Mouse (Mus musculus) thymus, postnatal 25 days (tissue): ENCODE data around the gene Commd1.

ENCODE experiments used
- DNase-seq: peaks from one replicate; pipeline ENCODE4 v3.0.0; 2022

The Commd1 gene

DNA sequence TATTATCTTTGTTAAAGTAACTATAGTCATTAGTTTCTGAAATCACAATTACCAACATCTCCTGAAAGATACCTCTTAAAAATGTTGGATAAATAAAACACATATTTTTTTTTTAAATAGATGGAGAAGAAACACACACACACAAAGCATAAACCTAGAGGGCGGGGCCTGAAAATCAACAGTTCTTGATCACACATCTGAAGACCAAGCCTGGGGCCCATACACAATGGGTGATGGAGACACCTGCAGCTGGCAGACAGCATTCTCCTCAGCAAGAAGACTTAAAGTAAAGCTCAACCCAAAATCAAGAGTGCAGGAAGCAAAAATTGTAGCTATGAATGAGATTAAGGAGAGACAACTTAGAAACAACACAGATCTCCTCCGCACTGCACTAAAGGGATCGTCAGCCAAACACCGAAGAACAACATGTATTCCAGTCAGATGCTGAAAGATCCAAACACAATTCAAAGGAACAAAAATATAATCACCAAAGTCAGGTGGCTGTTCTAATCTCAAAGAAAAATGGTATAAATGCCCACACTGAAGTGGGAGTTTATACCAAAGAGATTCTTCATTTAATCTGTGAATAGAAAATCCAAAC lies 44.4 kb downstream of the Commd1 start:
- DNase-seq, result peak; percentile 64

DNA sequence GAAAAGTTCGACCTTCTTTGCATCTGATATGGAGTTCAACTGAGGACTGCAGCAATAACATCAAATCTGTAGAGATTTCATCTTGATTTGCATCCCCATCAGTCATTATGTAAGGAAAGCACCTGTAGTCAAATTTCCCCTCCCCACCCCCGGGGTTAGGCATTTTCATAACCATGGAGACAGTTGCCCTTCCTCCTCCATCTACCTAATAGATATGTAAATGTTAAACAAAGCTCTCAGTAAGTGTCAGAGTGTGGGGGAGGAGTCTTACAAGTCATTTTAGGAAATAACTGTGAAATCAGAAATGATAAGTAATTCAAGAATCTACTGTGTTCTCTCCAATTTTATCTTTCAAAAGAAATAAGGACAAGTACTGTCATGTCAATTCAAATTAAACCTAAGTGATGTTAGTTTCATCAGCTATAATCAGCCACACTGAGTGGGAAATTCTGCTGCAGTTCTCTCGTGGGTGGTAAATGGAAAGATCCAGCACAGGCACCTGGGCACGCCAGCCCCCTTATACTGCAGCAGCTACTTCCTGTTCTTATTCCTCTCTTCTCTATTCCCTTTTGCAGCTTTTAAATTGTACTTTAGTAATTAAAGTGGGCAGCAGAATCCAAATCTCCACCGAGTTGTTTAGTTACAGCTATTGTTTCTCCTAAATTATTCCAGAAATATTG lies 45.6 kb downstream of the Commd1 start:
- DNase-seq, result peak; percentile 47

DNA sequence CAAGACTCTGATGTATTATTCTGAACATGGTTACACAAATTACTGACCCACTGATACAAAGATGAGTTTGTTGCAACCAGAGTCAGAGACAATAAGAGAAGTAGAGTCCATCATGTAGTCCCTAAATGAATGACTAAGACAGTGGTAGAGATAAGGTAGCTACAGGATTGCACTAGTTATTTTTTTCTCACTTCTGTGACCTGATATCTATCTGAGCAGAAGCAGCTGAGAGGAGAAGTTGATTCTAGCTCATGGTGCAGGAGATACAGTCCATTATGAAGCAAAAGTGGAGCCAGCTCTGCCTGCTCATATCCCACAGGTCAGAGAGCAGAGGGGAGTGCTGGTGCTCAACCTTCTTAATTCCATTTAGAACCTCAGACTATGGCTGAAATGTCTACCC lies 50.0 kb downstream of the Commd1 start:
- no peak for DNase-seq

DNA sequence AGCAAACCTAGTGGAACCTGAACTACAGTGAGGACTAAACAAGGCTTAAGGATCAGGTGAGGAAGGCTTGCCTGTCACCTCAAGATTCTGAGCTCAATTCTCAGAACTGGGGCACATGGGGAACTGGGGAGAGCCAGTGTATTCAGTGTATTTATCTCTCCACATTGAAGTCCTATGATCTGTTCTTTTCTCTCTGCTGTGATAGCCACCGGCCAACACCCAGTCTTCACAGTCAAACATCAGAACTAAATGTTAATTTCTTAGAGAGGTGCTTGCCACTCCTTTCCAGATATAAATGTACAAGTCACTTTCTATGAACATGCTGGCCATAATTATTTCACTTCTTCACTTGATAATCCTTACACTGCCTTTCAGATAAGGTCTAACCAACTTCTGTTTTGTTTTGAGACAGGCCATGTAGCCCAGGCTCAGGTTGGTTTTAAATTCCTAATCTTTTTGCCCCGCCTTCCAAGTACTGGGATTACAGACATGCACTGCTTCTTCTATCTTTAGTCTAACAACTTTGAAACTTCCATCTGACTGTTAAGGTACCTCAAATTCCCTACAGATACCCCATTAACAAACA lies 50.8 kb downstream of the Commd1 start:
- no peak for DNase-seq

DNA sequence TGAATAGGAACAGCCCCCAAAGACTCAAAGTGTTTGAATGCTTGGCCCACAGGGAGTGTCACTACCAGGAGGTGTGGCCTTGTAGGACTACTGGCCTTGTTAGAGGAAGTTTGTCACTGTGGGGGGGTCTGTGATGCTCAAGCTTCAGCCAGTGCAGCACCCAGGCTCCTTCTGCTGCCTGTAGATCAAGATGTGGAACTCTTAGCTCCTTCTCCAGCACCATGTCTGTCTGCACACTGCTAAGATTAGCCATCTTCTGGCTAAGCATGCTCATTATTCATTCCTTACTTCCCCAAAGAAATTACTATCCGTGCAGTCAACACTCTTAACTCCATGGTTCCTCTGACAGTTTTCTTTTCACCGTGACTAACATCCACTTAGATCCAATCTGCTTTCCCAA lies 52.1 kb downstream of the Commd1 start:
- no peak for DNase-seq

DNA sequence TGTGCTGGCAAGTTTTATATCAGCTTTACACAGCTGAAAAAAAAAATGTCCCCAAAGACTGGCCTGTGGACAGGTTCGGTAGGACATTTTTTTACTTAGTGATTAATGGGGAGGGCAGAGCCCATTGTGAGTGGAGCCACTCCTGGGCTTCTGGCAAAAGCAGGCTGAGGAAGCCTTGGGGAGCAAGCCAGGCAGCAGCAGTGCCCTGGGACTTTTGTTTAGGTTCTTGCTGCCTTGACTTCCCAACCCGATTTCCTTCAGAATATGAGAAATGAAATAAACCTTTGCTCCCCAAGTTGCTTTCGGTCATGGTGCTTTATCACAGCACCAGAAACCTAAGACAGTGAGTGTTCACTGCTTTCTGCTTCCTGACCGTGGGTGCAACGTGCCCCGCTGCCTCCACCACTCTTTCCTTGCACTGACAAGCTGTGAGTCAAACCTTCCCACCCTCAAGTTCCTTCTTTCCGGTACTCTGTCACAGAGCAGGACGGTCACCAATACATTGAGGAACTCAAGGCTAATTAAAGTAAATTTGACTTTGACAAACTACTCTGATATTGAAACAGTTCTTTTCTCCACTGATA lies 53.5 kb downstream of the Commd1 start:
- peak; percentile 28 for DNase-seq

DNA sequence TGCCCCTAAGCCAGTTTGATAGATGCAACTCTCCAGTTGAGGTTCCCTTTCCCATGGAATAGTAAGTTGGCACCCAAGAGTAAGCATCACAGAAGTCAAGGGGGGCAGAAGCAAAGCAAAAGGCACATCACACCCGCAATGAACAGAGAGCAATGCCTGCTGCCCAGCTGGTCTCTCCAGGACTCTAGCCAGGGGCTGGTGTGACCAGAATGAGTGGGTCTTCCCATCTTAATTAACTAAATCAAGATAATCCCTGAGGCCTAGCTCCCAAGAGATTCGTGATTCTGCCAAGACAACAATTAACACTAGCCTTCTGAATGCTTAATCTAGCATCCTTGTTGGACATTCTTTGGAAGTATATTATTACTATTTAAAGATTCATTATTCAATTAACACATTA lies 58.6 kb downstream of the Commd1 start:
- DNase-seq, result no peak

DNA sequence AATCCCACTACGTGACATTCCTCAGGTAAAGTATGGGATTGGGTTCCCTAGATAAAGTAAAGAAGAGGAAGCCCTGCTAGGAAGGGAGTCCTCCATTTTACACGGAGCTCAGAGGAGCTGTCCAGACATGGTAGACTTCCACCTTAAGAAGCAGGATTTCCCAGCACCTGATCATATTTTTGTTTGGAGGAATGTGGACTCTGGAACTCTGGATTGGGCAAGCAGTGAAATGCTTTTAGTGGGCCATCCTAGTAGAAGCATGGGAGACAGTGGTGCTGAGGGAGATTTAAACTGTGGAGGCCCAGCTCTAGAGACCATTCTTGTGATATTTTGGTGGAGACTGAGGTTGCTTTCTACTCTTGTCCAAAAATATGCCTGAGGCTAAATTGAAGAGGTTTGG lies 59.6 kb downstream of the Commd1 start:
- no peak for DNase-seq

DNA sequence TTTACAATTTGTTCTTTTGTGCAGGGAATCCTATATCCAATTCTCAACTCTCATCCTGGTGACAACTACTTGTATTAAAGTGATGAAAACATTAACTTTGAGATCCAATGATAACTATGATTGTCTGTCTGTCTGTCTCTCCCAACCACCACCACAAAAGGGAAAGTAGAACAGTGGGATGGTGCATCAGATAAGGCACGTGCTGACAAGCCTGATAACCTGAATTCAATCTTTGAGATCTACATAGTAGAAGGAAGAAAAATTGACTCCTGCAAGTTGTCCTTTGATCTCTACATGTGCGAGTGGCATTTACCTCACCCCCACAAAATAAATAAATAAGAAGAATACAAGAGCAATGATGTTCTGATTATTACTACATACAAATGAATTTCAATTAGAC lies 62.8 kb downstream of the Commd1 start:
- DNase-seq, result no peak

DNA sequence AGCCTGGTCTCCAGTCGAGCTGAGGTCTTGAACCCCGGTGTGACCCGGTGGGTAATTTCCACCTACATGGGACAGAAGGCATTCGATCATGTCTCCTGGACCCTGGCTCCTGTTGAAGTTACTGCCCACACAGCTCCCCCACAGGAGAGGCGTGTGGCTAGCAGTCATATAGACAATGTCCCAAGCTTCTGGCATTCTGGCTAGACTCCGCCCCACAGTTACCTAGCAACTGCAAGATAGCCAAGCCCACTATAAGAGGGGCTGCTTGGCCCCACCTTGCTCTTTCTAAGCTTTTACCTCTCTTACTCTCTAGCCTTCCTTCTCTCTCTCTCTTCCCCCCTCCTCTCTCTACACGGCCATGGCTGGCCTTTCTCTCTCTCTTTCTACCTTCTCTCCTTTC lies 64.4 kb downstream of the Commd1 start:
- no peak for DNase-seq

DNA sequence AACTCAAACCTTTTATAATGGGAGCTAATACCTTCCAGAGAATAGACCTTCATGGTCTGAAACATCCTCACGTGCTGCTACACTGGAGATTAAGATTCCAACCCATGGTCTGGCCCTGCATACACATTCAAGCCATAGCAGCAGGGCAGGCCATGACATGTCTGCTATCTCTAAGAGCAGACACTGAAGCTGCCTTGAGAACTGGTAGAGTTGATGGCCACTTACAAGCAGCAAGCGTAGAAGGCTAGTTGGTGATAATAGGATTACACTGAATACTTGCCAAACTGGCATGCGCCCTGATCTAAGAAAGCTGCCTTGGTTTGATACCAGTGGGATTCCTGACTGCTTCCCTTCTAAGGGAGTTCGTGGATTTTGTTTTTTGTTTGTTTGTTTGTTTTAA lies 68.4 kb downstream of the Commd1 start:
- no peak for DNase-seq

DNA sequence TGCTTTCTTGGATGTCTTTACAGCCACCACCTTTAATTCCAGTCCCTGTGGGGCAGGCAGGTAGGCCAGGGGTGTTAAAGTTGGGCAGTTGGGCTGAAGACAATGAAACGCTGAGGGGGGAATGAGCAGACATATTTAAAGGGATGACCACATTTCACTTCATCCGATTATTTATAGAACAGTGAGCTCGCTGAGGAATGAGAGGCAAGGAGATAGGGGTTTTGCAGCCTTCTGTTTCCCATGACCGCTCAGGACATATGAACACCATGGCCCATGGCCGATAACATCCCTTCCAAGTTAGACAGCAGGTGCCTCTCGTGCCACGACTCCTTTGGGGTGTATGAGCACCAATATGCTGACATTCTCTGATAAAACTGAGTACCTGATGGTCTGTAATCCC lies 70.4 kb downstream of the Commd1 start:
- DNase-seq, result no peak

DNA sequence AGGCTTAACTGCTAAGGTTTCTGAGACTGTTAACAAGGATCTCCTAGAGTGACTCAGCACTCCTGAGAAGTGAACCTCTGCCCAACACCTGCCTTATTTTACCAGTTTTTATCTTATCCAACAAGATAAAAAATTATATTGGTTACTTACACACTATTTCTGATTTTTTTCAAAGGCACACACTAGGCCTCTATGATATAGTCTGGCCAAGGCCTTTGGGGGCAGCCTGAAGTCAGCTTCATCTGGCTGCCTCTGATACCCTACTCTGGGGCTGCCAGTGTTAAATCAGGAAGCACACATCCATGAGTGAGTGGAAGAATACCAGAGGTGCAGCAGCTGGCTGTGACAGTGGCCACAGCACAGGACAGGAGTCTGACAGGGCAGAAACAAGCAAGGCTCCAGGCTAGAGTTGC lies 75.7 kb downstream of the Commd1 start:
- DNase-seq, result no peak

DNA sequence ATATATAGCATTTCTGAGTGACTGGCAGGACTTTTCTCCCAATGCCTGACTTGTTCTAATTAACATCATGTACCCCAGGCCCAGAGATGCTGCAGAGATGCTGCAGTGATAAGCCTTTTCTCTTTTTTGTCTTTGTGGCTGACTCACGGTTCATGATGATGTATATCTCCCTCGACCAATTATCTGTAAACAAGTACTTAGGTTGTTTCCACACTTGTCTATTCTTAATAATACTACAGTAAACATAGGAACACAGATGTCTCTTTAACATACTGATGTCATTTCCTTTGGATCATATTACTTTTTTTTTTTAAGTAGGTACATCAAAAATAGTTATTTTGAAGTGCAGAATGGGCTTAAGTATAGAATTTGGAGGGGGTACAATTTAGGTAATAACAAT lies 79.3 kb downstream of the Commd1 start:
- DNase-seq, result no peak

DNA sequence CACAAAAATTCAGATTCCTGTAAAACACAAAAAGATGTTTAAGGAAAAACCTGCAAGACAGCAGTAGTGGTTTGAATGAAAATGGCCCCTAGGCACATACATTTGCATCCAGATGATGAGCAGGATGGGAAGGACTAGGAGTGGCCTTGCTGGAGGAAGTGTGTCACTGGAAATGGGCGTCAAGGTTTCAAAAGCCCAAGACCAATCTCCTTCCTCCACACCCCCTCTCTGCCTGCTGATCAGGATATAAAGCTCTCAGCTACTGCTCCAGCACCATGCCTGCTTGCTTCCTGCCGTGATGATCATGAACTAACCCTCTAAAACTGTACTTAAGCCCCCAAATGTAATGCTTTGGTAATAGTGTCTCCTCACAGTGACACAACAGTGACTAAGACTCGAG lies 82.1 kb downstream of the Commd1 start:
- DNase-seq, result no peak

DNA sequence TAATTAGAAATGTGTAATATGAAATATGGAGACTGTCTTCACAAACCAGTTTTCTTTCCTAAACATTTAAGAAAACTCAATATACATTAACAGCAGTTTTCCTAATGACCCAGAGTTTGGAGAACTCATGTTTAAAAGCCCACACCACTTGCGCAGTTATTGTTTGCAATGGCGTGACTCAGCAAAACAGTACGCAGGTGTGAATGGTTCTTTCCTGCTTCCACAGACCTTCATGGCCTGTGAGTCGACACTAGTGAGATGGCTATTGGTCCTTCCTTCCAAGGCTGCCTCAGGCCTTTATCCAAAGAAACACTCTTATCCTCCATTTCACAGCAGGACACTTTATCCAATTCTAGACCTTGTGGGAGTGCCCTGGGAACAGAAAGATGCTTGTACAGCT lies 84.5 kb downstream of the Commd1 start:
- no peak for DNase-seq

DNA sequence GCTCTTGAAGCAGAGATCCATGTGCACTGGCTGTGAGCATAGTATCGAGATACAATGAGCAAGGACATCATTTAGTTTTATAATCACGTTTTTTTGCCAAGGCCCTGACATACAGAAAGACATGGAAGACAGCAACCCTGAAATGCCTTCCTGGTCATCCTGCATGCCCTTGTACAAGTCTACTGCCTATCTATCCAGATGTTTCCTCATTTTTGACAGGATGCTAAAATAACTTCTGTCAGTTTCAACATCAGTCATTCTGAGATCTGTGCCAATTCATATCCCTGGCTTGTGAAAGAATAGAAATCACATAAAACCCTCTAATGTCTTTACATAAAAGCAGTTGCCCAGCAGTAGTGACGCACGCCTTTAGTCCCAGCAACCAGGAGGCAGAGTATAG lies 85.1 kb downstream of the Commd1 start:
- no peak for DNase-seq

DNA sequence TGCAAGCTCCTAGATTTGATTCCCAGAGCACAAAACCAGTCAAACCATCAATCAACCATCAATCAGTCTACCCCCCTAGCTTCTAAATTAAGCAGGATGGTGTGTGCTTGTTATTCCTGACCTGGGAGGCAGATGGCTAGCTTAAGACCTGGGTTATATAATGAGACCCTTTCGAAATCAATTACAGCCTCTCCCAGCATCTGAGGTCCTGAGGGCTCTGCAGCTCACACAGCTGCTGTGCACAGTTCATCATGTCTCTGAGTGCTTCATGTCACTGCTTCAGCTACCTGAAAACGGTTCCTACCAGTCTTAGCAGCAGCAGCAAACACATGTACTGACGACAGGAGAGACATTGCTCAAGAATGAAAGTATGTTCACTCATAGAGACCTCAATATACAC lies 89.1 kb downstream of the Commd1 start:
- no peak for DNase-seq

DNA sequence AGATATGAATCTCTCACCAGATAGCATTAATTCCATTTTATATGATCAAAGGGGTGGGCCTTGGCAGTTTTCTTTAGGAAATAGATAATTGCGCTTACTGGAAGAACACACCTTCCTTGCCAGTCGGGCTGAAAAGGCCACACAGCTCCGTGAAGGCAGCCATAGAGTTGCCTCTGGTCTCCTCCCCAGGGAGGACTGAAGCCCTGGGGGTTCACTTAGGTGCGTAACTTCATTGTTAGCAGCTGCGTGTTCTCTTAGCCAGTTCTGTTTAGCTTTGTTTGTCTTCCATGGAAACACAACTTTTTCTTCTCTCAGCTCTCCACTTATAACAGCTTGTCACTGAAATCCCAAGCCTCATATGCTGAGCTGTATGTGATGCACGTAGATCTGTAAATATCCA lies 89.7 kb downstream of the Commd1 start:
- DNase-seq, result no peak

DNA sequence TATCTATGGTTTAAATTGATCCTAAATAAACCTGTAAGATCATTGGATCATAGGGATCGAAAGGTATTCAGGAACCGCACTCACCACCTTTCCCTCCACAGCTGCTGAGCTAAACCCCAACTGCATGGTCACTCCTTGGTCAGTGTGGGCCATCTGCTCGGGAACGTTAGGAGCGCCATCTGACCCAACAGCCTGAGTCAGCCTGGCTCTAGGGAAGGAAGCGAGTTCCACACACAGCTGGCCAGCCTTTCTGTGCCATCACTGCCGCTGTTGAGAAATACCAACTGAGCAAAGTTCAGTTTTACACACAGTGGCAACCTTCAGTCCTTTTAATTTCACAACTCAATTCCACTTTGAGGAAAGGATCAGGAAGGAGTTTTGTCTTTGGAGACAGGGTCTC lies 90.3 kb downstream of the Commd1 start:
- DNase-seq, result no peak

DNA sequence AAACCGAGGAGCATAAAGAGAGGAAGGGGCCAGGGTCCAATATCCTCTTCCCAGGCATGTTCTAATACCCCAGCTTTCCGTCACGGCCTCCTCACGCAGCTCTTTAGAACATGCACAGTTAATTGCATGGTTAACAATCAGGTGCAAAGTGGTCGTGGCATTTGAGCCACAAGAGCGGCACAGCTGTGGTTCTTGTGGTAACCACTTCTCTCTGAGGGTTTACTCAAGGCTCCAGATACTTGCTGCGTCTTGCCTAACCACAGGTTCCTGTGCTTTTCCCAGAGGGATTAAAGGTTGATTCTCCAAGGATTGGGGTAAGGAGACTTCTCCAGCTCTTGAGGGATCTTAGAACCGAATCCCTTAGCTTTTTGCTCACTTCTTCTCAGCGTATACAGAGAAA lies 90.9 kb downstream of the Commd1 start:
- no peak for DNase-seq

DNA sequence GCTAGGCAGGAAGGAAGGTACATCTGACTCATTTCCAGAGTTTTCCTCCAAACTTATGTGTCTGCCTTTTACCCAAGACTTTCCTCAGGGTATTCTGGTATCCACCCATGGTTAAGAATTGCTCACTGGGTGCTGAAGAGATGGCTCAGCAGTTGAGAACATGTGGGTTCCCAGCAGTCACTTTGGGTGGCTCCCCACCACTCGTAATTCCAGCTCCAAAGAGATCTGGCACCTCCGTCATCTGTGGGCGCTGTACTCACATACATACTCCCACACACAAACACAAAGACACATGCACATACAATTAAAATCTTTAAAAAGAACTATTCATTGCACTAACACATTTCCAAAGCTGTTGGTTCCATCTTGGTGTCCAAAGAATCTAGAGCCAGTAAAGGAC lies 93.0 kb downstream of the Commd1 start:
- no peak for DNase-seq

DNA sequence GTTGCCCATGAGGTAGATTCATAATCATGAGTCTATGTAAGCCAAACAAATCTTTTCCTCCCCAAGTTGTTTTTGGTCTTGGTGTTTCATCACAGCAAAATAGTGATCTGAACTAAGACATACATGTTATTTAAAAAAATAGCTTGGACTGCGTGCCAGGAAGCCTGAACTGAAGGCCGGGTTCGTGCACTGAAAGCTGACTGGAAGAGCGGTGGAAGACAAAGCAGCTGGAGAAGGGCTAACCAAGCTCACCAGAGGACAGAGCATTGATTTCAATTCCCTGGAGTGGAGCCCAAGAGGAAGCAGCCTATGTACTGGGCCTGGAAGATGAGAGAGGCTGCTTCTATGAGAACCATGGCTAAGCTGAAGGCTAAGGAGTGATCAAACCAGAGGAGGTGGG lies 95.2 kb downstream of the Commd1 start:
- no peak for DNase-seq

DNA sequence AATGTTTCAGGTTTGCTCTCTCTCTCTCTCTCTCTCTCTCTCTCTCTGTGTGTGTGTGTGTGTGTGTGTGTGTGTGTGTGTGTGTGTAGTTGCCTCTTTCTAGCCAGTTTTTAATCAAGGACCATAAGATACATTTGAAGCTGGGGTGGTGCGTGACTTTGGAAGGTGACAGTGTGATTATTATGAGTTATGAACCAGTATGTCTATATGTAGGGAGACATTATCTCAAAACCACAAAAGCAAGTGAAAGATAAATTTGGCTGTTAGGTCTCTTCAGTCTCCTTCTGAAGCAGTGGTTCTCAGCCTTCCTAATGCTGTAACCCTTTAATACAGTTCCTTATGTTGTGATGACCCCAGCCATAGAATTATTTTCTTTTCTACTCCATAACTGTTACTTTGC lies 96.8 kb downstream of the Commd1 start:
- DNase-seq, result no peak

DNA sequence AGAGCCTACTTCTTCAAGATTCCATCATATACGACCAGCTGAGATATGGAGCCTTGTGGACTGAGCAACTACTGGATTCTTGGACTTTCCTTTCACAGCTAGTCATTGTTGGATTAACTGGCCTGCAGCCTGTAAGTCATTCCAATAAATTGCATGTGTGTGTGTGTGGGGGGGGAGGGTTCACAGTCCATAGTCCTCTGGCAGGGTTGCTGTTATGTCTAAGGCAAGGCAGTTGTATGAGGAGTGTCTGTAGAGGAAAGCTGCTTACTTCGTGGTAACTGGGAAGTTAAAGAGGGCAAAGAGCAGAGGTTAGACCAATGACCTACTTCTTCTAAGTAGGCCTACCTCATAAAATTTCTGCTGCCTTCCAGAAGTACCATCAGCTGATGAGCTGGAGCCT lies 98.5 kb downstream of the Commd1 start:
- DNase-seq, result no peak
